Mouse (Mus musculus) forebrain, postnatal 0 days (tissue): ENCODE results near the gene Thrap3. TPM values are rescaled to one million over a fixed set of nuclear protein-coding genes. Genes with fewer than 3 reads are reported as not detected.
A peak's percentile ranks its signal among the peaks of the same experiment; 100 is the strongest.

Source experiments
- ATAC-seq: fragments of 200-750 bp; cut with Nextera tagmentation; 2 replicates; pipeline ENCODE4 v1.8.0; 2017; ENCODE audit warnings: mild to moderate bottlenecking, moderate library complexity
- DNase-seq: peaks from one replicate; pipeline ENCODE4 v3.0.0-alpha.2; 2015
- H3K27ac ChIP-seq: fragments of 300-500 bp; sonication (generic); 2 replicates; pipeline ENCODE4 v1.5.1; 2014; ENCODE audit warnings: low read depth, mild to moderate bottlenecking, antibody characterized with exemption, low read length, moderate library complexity, mixed read lengths
- H3K27me3 ChIP-seq: fragments of 300-500 bp; sonication (generic); 2 replicates; pipeline ENCODE4 v1.6.1; 2014; ENCODE audit warnings: mild to moderate bottlenecking, low read length, mixed read lengths; ENCODE audit not compliant: insufficient read depth
- H3K36me3 ChIP-seq: fragments of 300-500 bp; sonication (generic); 2 replicates; pipeline ENCODE4 v1.6.1; 2014; ENCODE audit warnings: mild to moderate bottlenecking, moderate library complexity; ENCODE audit not compliant: insufficient read depth
- H3K4me1 ChIP-seq: fragments of 300-500 bp; sonication (generic); 2 replicates; pipeline ENCODE4 v1.6.1; 2014; ENCODE audit warnings: antibody characterized with exemption; ENCODE audit not compliant: insufficient read depth
- H3K4me2 ChIP-seq: fragments of 300-500 bp; sonication (generic); 2 replicates; pipeline ENCODE4 v1.6.1; 2014; ENCODE audit warnings: low read depth, mild to moderate bottlenecking, moderate library complexity
- H3K4me3 ChIP-seq: fragments of 300-500 bp; sonication (generic); 2 replicates; pipeline ENCODE4 v1.5.1; 2014; ENCODE audit warnings: low read depth, low read length, mixed read lengths
- H3K9ac ChIP-seq: fragments of 300-500 bp; sonication (generic); 2 replicates; pipeline ENCODE4 v1.6.1; 2014; ENCODE audit warnings: mild to moderate bottlenecking
- H3K9me3 ChIP-seq: fragments of 300-500 bp; sonication (generic); 2 replicates; pipeline ENCODE4 v1.6.1; 2016; ENCODE audit warnings: low read length
- CTCF ChIP-seq: sonication (generic); IDR thresholded peaks from 2 replicates; pipeline ENCODE4 v1.5.1; 2016; ENCODE audit warnings: antibody characterized with exemption, control low read depth, low read depth
- WGBS: fragments of 180-500 bp; shearing (Covaris S2); extraction: QIAGEN DNeasy Blood & Tissue Kit; methylation state at CpG from one replicate; pipeline ENCODE4 v1.1.7; 2014; 5-methylcytosine and 5-hydroxymethylcytosine counted together
- polyA plus RNA-seq: library from polyadenylated mRNA; unstranded; fragments of >200 nt; fragmentation: Nextera tagmentation; extraction: Ambion mirVana; gene quantifications from 2 replicates; pipeline ENCODE4 v1.2.1, GENCODE M21; 2015
- total RNA-seq: library from RNA; depleted of rRNA; stranded (reverse); fragments of >200 nt; gene quantifications from 2 replicates; pipeline ENCODE4 v1.2.3, GENCODE M21; 2014; rRNA removed

The Thrap3 gene
- total RNA-seq (113 and 165 TPM in 2 replicates), polyA plus RNA-seq (92.4 and 111 TPM in 2 replicates)

DNA sequence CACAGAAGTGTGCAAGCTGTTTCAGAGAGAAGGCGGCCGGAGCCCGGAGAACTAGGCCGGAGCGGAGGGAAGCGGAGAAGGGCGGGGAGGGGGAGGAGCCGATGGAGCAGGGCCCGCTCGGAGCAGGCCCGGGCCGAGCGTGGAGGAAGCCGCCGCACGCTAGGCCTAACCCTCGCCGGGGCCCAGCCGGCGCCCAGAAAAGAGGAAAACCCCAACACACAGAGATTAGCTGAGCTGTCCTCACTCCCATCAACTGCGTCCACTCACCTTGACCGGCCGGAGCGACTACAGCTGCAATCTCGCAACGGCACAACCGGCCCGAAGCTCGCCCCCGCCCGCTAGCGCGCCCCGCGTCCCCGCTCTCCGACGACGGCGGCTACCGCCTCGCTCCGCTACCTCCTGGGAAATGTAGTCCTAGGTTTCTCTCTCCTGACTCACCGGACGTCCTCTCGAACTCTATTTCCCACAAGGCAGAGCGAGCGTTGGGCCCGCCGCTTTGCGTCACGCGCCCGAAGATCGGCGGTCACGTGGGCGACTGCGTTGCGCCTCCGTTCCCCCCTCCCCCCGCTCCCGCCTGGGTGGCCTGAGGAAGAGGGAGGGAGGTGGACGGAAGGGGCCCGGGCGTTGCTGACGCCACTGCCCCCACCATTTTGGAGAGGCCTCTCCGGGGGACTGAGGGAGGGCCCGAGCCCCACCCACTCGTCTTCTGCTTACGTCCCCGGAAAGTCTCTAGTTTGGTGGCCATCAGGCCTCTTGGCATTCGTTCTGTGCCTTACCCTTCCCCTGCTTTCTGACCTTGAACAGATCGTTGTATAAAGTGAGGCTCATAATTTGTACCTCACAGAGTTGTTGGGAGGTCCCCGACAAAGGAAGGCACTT lies at the start of gene Thrap3:
Gene Thrap3, minus strand, starts transcription at position 458 of the 879 bp plus-strand sequence.
- WGBS: 3% methylated on average over 64 of the region's 75 CpGs
- no peaks in the 10 kb centered on the region for H3K27me3 ChIP-seq
- no peak for TF ChIP-seq CTCF
- peak; percentile 99 for ATAC-seq
- peak within 1 kb of the TSS; percentile 93 for H3K27ac ChIP-seq
- H3K4me1 ChIP-seq: peaks cover 15% of the 10 kb centered on the region
- DNase-seq: peak; percentile 98
- H3K9ac ChIP-seq: peak within 1 kb of the TSS; percentile 81
- H3K4me2 ChIP-seq: peak within 1 kb of the TSS; percentile 63
- no peaks in the 10 kb centered on the region for H3K36me3 ChIP-seq
- H3K9me3 ChIP-seq: no peaks in the 10 kb centered on the region
- H3K4me3 ChIP-seq: peak within 1 kb of the TSS; percentile 95

- H3K36me3 ChIP-seq: no peaks in the 10 kb centered on the region; the same call in 1 of the 2 replicates
- peak overlapping the region; percentile 18; the same call in 1 of the 2 replicates for H3K9ac ChIP-seq
- H3K4me2 ChIP-seq: no peak overlapping the region
- DNase-seq: no peak
- H3K27ac ChIP-seq: 0 out of 2 replicates have a peak overlapping the region, but pooled peaks have one; percentile 15
- WGBS: 68% methylated on average over 11 of the region's 11 CpGs
- peaks cover 28% of the 10 kb centered on the region; the same call in 1 of the 2 replicates for H3K4me1 ChIP-seq
- no peak overlapping the region; the same call in 1 of the 2 replicates for H3K4me3 ChIP-seq
- no peaks in the 10 kb centered on the region for H3K27me3 ChIP-seq
- no peaks in the 10 kb centered on the region for H3K9me3 ChIP-seq
- TF ChIP-seq CTCF: peak; percentile 7; the same call in 1 of the 2 replicates
- ATAC-seq: no peak
These were observed 49.2 kb upstream of the Thrap3 start for GRCm38 (mm10) chr4:126251655-126252254.

DNA sequence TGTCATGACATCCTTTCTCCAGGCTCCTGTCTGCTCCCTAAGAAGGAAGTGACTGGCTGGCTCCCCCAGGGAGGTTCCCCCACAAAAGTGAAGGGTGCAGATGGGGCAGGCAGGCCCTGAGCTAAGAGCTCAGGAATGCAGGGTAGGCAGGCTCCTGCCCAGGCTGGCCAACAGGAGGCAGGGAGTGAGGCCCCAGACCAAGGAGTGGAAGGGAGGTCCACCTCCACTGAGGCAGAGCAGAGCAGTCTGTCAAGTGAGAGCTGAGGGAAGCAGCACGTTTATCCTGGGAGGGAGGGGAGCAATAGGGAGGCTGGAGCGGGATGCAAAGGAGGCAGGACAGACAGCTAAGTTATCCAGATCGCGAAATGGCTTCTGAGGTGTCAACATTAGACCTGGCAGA lies 48.1 kb upstream of the Thrap3 start:
- 50% methylated on average over 4 of the region's 4 CpGs for WGBS
- TF ChIP-seq CTCF: no peak
- H3K4me2 ChIP-seq: no peak overlapping the region
- no peak for ATAC-seq
- H3K36me3 ChIP-seq: peaks cover 6% of the 10 kb centered on the region
- H3K4me1 ChIP-seq: peaks cover 28% of the 10 kb centered on the region; the same call in 1 of the 2 replicates
- no peaks in the 10 kb centered on the region for H3K9me3 ChIP-seq
- no peak for DNase-seq
- H3K4me3 ChIP-seq: no peak overlapping the region
- H3K27me3 ChIP-seq: no peaks in the 10 kb centered on the region
- no peak overlapping the region for H3K27ac ChIP-seq
- no peak overlapping the region for H3K9ac ChIP-seq

DNA sequence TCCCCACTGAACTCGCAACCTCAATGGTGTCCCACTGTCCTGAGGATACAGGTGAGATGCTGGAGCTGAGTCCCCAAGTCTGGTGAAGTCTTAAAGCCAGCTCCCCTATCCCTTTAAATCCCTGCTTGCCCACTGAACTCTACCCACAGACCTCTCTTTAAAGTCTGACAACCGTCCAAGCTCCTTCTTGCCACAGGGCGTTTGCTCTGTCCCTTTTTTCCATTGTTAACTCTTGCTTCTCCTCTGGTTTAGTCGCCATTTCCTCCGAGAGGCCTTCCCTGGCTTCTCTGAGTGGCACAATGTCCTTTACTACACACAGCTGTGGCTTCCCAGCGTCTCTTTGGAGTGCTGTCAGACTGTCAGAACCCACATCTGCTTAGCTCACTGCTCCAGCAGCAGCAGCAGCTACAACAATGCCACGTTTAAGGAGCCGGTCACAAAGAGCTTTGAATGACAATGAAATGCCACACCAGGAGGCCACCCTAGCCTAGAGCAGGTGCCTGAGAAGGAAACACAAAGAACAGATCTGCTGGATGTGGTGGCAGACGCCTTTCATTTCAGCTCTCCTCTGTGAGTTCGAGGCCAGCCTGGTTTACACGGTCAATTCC lies 45.8 kb upstream of the Thrap3 start:
- Histone ChIP-seq H3K36me3 (peaks cover 6% of the 10 kb centered on the region), H3K4me3 (no peak overlapping the region), H3K4me2 (no peak overlapping the region), H3K27ac (peak overlapping the region; percentile 15; the same call in 1 of the 2 replicates), H3K9me3 (no peaks in the 10 kb centered on the region), H3K4me1 (peaks cover 17% of the 10 kb centered on the region; the same call in 1 of the 2 replicates), H3K27me3 (no peaks in the 10 kb centered on the region), H3K9ac (no peak overlapping the region)
- no peak for TF ChIP-seq CTCF
- DNase-seq (peak; percentile 10), ATAC-seq (peak; percentile 61)
- 11% methylated on average over 11 of the region's 11 CpGs for WGBS

DNA sequence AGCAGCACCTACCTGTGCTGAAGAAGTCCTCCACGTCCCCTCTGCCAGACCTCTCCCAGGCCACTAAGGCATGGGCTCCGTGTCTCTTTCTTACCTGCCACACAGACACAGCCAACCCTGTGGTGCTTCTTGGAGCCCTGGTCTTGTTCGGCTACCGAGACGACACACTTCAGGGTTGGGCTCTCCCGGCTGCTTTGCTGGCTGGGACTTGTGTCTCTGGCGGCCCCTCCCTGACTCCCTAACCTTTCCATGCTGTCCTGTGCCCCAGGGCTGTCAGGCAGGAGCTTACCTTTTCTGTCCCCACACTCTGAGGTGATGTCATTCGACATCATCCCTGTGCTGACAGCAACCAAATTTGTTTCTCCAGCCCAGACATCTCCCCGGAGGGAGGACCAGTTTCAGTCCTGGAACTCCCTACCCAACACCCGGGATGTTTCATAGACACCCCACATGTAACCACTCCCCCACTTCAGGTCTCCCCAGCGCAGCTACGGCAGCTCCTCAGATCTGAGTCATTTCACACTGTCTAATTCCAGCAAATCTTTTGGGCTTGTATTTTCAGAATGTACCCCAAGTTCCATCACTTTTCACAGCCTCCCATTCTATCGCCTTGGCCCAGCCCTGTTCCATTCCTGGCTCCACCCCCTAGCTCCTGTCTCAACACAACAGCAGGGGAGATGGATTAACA lies 43.8 kb upstream of the Thrap3 start:
- H3K4me3 ChIP-seq: no peak overlapping the region
- ATAC-seq (no peak), DNase-seq (no peak)
- H3K27ac ChIP-seq: no peak overlapping the region
- H3K9me3 ChIP-seq: no peaks in the 10 kb centered on the region
- H3K4me1 ChIP-seq: peaks cover 7% of the 10 kb centered on the region; the same call in 1 of the 2 replicates
- 80% methylated on average over 13 of the region's 13 CpGs for whole genome bisulfite sequencing
- H3K9ac ChIP-seq: no peak overlapping the region
- peaks cover 21% of the 10 kb centered on the region for H3K36me3 ChIP-seq
- no peaks in the 10 kb centered on the region for H3K27me3 ChIP-seq
- no peak overlapping the region for H3K4me2 ChIP-seq
- TF ChIP-seq CTCF: no peak

DNA sequence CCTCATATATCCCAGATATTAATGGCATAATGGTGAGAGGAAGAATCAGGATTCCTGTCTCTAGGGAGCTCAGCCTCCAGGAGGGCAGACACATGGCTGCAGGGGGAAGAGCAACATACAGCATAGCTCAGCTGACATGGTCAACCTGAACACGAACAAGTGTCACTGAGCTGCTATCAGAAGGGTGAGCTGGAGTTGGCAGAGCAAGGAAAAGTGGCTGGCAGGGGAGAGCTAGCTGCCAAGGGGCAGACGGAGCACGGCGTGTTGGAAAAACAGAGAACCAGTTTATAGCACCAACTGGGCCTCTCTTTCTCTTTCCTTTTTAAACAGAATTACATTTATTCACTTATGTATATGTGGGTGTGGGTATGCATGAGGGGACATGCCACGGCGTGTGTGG lies 40.0 kb upstream of the Thrap3 start:
- WGBS: 86% methylated on average over 6 of the region's 6 CpGs

More for the DNA sequence above, 40.0 kb upstream of the Thrap3 start:
- Histone ChIP-seq H3K27ac (no peak overlapping the region), H3K36me3 (peaks cover 55% of the 10 kb centered on the region), H3K4me2 (no peak overlapping the region), H3K9ac (no peak overlapping the region), H3K27me3 (no peaks in the 10 kb centered on the region), H3K9me3 (no peaks in the 10 kb centered on the region), H3K4me3 (no peak overlapping the region), H3K4me1 (no peaks in the 10 kb centered on the region)
- no peak for ATAC-seq
- DNase-seq: no peak
- no peak for TF ChIP-seq CTCF
